Mouse (Mus musculus) brain, embryonic 14.5 days (tissue): Measurements from ENCODE around the gene H2-Q10.

ENCODE experiments used
- CTCF ChIP-seq: fragments of 200-500 bp; IDR thresholded peaks from 2 replicates; pipeline ENCODE4 v1.5.1; 2012; ENCODE audit warnings: inconsistent platforms, mild to moderate bottlenecking, moderate library complexity, borderline replicate concordance; ENCODE audit not compliant: insufficient read depth, insufficient read length; ENCODE audit errors: extremely low read depth
- POLR2A ChIP-seq: fragments of 200-500 bp; IDR thresholded peaks from 2 replicates; pipeline ENCODE4 v1.6.1; 2012; ENCODE audit warnings: mild to moderate bottlenecking, inconsistent platforms, borderline replicate concordance; ENCODE audit not compliant: poor library complexity, insufficient read depth, insufficient read length, severe bottlenecking; ENCODE audit errors: extremely low read depth

- no peak for TF ChIP-seq POLR2A
- TF ChIP-seq CTCF, result no peak
These were observed 37.8 kb downstream of the H2-Q10 start for GRCm38 (mm10) chr17:35507556-35508260.
